Mouse (Mus musculus) kidney, adult 18-20 months (tissue): ENCODE results near the gene Enpp4.

ENCODE experiments used
- DNase-seq: peaks from one replicate; pipeline ENCODE4 v3.0.0; 2021

Gene Enpp4

DNA sequence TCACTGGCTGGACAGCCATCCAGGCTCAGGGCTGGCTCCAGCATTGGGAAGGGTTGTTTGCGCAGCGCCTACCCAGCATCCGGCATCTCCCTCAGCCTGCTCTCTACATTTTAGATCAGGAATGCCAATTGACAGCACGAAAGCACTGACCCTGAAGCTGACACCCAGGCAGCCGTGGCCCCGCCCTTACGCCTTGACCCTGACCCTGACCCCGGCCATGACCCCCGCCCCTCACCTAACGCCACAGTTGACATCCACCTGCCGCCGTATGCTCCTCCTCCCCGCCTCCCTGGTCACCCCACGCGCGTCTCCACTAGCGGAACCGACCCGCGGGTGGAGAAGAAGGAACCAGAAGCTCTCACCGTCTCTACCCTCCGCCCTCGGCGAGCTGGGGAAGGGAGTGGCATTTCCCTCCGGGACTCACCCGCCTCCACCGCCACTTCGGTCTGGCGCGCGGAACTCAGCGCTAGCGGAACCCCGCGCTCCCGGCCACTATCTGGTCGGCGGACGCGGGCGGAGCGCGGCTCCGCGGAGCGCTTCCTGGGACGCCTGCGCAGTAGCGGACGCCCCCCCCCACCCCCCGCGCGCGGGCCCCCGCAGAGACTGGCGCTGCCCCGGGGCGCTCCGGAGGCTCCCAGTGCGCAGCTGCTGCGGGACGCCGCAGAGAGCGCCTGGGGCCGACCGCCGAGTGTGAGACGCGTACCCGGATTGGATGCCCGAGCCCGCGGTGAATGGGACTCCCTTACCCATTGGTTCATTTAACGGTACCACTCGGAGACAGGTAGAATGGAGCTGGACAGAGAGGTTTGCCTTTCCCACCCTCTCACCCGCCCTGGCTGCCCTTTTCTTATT, at the start of gene Enpp4:
Enpp4 (minus strand) TSS at position 523 of the 852 bp plus-strand sequence.
- peak; percentile 92 for DNase-seq

DNA sequence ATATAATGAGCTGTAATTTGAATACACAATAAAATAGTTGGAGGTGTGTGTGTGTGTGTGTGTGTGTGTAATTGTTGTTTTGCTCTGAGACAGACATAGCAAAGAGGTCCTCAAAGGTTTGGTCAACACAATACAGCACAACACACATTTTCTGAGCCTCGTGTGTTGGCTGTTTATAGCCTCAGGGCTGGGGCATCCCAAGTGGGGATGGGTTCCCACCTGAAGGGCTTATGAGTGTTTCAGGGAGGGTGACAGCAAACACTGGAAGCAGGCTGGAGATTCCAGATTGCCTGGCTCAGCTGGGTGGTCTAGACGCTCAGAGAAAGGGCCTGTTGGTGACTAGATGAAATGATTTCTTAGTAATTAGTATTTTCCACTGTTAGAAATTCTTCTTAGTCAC, 49.6 kb upstream of the Enpp4 start:
- DNase-seq, result no peak

DNA sequence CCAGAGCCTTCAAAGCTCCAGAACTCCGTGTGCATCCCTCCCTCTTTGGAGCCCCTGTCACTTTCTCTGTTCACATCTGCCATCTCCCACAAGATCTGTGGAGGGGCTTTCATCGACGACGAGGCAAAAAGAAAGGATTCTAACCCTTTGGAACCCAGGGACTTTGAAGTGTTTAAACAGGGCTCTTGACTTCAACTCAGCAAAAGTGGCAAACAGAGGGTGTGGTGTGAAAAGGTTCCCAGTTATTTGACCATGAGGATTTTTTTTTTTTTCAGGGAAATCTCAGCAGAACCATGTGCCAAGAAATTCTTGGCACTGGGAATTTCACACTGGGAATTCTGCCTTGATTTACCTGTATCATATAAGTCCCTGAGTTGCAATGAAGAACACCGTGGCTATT, 48.3 kb upstream of the Enpp4 start:
- DNase-seq, result no peak

DNA sequence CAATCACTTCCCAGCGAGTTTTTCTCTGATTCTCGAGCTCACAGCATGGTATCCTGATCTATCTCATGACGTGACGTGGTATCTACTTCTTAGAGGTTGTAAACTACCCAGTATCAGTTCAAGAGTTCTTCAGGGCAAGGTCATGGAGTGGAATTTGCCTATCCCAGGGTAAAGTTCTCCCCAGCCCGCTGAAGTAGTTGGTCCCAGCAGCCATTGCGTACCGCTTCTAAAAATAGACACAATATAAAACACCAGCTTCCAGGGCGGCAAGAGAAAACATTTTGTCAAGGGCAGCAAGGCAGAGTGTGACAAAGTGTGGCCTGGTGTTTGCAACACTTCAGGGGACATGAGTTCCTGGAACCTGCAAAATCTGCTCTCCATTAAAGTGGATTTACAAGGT, 46.3 kb upstream of the Enpp4 start:
- peak; percentile 31 for DNase-seq

DNA sequence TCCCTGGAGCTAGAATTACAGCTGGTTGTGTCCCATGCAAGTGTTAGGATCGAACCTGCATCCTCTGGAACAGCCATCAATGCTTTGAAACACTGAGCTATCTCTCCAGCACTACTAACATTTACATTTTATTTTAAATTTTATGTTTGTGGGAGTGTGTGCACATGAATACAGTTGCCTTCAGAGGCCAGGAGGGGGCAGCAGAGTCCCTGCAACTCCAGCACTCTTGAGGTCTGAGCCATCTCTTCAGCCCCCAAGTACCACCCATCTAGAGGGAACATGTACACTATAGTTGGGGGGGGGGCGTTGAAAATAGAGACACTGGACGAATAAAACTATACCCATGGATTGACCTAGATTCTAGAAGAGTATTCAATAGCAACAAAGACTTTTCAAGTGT, 45.5 kb upstream of the Enpp4 start:
- DNase-seq, result peak; percentile 69

DNA sequence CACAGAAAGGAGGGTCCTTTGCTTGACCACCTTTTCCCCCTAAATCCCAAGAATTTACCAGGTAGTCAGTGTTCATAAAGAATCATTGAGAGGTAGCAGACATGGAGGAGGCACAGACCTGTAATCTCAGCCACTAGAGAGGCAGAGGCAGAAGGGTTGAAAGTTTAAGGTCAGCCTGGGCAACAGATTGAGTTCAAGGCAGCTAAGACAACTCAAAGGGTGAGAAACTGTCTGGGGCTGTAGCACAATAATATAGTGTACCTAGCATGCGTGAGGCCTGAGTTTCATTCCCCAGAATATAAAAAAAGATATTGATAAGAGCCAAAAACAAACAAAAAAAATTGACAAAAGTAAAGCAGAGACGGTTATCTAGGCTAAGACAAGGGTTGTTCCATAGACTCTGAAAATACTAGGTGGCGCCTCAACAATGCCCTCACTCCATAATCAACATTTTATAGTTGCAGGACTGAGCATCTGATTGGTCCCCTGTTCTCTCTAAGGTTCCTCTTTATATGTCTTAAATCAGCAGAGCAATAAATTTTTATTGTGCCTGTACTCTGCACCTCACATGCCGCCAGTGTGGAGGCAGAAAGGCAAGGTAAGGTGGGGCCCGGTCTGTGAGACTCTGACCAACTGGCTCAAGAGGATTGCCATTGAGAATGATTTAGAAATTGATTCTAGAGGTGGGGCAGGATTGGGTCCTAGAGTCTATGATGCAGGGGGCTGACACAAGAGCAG, 42.7 kb upstream of the Enpp4 start:
- DNase-seq, result no peak

DNA sequence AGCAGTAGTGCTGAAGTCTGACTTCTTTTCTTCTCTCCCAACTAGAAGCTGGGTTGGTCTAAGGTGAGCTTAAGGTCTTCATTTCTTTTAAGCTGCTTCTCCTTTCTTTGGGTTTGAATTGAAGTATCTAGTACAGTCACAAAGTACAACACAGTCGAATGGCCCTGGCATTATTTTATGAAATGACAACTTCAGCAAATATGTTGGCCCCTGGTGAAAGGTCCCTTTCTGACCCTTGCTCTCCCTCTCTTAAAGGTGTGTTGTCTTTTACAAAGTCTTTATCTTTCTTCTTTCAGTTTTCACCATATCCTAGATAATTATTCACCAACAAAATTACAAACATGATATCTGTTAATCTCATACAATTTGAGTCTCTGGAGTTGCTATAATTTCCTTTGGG, 40.2 kb upstream of the Enpp4 start:
- no peak for DNase-seq

DNA sequence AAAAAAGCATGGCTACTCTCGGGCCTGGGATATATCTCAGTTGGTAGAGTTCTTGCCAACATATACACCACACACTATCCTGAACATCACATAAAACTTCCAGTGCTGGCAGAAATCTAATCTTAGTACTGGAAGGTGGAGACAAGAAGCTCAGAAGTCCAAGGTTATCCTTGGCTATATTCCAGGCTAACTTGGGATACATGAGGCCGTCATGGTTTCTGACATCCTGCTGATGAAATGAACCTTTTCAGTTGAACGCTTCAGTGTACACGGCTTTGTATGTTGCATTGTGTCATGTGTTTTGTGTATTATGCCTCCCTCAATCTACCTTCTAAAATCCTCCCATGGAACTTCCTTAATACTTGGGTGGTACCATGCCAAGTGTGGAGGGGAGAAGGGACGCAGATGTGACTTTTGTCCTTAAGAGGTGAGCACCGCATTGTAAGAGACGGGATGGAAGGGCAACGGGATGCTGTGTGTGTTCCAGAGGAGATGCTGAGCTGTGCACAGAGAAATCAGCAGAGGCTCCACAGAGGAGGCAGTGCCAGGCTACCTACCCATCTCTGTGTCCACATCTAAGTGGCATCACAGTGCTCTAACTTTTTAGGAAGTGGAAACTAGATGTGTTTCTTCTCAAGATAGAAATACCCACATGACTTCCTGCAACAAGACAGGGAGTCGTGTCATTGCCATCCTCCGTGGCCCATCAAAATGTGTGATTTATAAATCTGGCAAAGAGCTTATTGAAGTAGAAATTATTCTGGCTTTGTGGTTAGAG, 31.4 kb upstream of the Enpp4 start:
- DNase-seq, result no peak

DNA sequence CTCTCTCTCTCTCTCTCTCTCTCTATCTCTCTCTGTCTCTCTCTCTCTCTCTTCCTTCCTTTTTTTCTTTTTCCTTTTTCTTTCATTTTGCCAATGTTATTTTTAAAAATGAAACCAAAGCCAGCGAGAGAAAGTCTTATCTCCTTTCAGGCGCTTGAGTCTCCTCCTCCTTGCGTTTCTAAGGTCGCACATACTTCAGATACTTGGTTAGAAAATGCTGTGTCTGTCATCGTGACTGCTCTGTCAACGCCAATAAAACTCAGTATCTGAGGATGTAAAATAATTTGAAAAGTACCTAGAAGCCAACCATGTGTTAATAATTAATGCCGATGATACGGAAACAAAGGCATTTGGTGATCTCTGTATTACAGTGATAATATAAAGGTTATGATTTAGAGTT, 30.4 kb upstream of the Enpp4 start:
- DNase-seq, result no peak

DNA sequence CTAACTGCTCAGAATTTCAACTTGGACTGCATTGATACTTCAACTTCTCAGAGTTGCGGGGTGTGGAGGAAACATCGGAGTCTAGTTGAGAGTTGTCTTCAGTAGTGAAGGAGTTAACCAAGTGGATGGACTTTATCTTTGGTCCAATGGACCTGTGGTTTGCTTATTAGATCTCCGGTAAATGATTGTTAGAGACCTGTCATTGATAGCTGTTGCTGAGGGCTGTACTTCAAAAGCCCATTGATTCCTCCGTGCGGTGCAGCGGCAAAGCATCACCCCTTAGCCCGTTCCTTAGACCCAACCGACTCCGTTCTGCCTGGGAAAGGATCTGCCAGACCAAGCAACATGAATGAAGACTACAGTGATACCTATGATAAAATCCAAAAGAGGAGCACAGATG, 28.9 kb upstream of the Enpp4 start:
- DNase-seq, result peak; percentile 34

DNA sequence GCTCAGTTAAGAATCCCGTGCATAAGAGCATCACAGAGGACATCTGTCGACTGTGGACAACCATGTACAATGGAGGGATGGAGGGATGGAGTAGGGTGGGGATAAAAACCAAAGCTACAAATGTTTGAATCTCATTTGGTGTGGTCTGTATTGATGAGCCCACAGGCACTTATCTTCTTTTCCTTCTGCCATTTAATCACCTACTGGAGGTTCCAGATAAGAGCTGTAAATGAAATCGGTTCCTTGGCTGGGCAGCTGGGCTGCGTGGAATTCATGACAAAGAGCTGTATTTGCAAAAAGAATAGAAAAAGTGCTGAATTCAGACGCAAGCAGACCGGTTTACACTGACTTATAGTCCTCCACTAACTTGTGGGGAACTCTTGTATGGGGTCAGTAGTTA, 28.5 kb upstream of the Enpp4 start:
- no peak for DNase-seq

DNA sequence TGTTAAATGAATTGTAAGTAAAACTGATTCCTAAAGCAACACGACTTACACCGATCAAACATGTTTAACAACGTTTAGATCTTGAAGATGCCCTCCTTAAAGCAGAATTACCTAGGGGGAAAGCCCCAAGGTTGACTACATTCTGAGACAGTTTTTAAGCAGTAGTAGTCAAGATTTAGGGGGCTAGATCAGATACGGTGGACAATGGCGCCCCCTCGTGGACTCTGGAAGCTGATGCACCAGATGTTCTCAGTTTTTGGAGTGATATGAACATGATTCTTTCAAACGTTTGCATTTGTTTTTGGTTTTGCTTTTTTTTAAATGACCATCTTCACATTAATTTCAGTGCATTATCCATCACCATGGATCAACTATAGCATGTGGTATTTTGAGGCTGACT, 24.8 kb upstream of the Enpp4 start:
- DNase-seq, result peak; percentile 76

DNA sequence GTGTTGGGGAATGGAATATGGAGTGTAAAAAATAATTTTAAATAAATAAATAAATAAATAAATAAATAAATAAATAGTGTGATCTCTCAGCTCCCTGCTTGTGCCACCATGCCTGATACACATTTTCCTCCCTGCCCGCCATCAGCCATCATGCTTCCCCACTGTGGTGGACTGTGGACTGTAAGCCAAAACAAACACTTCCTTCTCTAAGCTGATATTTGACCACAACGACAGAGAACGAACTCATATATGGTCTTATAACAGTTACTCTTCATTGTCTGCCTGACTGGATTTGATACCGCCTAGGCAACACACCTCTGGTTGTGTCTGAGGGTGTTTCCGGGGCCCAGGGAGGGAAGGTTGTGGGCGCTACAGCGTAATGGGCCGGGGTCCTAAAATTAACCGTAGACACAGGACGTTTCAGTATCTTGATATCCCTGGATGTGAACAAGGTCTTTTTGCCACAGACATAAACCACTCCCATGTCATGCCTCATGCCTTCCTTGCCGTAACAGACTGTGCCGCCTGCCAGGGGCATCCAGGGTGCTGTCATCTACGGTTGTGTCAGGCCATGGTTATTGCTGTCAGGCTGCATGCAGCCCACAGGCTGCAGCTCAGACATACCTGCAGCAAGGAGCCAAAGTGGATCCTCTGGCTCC, 23.6 kb upstream of the Enpp4 start:
- no peak for DNase-seq

DNA sequence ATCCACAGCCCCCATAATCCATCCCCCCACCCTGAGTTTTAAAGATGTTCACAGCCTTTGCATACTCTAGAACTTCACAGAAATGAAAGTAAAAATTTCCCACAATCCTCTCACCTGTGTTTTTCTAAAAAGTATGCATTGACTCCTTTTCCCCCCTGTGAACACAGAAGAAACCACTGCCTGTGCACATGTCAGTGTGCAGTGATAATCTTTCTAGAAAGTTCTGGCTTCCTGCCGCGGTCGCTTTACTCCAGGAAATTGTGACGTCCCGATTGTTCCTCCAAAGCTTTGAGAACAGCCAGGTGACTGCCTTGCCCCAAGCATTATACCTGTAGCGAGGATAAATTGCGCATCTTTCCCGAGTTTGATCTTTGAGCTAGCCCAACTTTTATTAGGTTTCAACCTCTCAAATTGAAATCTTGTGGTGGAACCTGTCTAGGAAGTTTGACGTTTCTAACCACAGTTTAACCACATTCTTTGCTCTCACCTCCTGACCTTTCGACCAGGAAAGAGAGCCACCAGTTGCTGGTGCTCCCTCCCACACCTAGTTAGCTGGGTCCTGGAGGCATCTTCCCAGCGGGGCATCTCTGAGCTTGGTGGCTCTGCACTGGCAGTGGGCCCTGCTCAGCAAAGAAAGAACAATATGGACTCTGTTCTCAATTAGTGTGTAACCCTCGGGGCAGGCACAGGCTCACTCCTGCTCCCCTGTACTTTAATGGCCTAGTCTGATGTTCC, 15.9 kb upstream of the Enpp4 start:
- DNase-seq, result no peak

DNA sequence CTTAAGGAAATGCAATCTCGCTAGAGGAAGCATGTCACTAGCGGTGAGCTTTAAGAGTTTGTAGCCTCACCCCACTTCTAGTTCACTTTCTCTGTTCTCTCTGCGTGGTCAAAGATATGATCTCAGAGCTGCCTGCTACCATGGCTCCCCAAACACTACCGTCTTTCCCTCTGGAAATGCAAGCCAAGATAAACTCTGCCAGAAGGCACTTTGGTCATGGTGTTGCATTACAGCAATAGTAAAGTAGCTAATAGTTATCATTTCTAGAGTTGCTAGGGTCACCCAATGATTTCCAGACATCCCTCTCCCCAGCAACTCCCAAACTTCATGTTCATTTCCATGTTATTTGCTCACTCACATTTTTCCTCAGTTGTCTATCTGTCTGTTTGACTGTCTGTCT, 12.6 kb upstream of the Enpp4 start:
- DNase-seq, result no peak

DNA sequence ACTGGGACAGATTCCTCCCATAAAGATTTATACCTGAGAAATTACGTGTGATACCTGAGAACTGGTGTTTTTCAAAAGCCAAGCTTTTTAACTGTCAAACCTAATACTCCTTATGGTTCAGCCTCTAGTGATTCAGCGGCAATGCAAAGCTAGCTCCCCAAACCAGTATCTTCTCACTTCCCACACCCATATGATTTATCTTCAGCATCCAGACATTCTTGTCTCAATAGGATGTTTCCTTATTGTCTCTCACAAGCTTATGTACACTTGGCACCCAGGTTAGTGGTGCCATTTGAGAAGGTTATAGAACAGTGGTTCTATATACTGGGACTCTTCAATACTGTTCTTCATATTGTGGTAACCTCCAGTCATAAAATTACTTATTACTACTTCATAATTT, 12.1 kb upstream of the Enpp4 start:
- DNase-seq, result no peak

DNA sequence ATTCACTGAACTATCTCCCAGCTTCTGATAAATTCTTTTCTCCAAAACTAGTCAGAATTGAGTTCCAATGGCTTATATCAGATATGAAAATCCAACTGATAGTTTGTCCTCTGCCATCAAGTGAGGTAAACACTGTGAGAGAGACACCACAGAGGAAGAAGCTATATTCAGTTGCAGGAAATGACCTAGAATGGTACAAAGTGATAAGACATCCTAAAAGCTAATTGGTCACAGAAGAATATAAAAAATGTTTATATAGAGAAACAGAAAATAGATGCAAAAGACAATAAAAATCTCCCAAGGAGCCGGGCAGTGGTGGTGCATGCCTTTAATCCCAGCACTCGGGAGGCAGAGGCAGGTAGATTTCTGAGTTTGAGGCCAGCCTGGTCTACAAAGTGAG, 11.0 kb upstream of the Enpp4 start:
- no peak for DNase-seq

DNA sequence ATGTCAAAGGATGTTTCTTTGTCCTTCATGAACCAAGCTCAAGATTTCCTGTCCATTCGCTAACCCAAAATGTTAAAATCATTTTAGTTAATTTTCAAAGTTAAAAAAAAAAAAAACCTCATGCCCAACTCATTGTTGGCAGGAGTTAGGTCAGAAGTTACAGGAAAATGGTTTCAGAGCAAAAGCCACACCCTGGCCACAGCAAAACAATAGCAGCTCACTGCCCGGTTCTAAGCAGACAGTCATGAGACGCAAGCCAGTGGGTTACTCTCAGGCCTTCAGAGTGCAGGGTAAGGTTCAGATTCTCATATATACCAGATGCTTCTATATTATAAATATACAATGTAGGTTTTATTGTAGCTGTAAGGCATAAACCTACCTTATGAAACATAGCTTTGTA, 2.7 kb upstream of the Enpp4 start:
- no peak for DNase-seq

DNA sequence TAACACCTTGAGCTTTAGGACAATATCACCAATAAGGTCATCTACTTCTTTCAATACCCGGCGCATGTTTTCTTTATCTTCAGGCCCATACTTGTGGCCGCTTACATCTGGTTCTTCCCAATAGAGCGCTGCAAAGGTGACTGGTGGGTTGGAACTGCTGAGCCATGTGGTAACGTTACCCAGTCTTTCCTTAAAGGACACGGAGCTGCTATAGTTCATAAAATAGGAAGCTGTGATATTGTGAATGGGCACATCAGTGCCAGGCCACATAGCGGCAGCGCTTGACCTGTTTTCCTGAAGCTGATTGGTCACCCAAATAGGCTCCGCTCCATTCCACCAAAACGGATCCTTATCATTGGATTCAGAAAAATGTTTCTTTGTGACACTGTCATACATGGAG, 3.6 kb downstream of the Enpp4 start:
- DNase-seq, result no peak

DNA sequence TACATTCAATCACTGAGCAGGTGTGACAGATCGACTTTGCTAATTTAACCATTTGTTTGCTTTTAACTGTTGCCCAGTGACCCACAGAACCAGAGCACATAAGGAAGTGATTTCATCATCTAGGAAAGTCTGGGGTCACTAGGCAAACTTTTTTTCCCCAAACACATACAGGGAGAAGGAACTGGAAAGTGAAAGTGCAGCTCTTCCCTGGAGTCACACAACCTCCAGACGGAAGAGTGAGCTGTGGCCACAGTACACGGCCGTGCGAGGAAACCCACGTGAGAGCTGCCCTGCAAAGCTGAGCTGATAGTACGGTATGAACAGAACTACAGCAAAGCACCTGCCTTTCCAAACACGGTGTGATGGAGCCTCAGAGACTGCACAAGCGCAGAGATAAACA, 4.7 kb downstream of the Enpp4 start:
- no peak for DNase-seq

DNA sequence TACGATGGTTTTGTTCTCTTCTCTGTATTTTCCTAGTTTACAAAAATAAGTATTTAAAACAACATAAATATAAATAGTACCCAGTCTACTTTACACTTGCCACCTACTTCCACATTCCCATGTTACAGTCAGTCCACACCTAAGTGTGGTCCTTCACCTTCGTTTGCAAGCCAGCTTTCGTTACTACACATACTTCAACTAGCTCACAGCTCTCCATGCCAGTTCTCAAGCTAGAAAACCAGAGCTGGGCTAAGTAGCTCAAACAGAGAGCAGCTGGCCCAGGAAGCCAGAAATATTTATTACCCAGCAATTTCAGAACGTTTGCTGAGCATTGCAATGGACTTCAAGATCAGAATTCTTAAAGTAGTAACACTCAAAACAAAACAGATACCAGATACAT, 5.1 kb downstream of the Enpp4 start:
- DNase-seq, result no peak

DNA sequence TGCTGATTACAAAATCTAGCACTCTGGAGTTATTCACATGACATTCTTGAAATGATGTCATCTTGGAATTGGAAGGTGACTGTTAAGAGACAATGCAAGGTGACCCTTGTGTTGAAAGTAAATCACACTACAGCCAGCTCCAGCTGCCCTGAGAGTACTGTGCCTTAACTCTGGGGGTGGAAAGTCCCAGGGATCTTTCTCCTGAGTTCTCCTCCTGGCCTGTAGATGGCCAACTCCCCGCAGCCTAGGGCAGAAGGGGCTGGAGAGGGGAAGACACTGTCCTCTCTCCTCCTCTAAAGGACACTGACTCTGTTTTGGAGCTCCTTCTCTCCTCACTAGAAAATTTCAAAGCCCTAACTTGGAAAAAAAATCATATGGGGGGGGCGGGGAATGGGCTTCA, 14.1 kb downstream of the Enpp4 start:
- no peak for DNase-seq

DNA sequence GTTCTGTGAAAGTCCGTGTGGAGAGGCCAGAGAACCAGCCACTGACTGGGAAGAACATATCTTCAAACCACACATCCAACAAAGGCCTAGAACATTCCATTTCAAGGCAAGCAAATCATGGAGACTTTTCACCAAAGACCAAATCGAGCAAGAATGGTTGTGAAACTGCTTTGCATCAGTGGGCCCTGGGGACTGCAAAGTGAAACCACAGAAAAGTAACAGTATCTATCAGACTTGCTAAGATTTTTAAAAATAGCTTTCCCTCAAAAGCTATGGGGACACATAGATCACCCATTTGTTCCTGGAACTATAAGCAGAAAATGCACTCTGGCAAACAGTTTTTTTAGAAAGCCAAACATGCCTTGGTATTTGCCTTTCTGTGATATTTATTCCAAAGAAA, 14.7 kb downstream of the Enpp4 start:
- DNase-seq, result no peak
